Mouse (Mus musculus) adrenal gland, postnatal 10 days (tissue): Measurements from ENCODE around the gene Arid1b. TPM values are rescaled to one million over a fixed set of nuclear protein-coding genes. Genes with fewer than 3 reads are reported as not detected.
"Not testable (repeated sequence)": the region's sequence is repeated elsewhere in the genome, so short reads cannot be mapped to it uniquely, and the experiment has no call there.

Experiments used
- DNase-seq: peaks from one replicate; pipeline ENCODE4 v3.0.0; 2021; ENCODE audit warnings: mixed read lengths
- total RNA-seq, 2 experiments: library from RNA; stranded (reverse); gene quantifications; 2 replicates each; pipeline ENCODE4 v1.2.3; 2021

Arid1b gene
- total RNA-seq, 2 experiments from 2014 or later: 56.1 to 75.4 TPM

DNA sequence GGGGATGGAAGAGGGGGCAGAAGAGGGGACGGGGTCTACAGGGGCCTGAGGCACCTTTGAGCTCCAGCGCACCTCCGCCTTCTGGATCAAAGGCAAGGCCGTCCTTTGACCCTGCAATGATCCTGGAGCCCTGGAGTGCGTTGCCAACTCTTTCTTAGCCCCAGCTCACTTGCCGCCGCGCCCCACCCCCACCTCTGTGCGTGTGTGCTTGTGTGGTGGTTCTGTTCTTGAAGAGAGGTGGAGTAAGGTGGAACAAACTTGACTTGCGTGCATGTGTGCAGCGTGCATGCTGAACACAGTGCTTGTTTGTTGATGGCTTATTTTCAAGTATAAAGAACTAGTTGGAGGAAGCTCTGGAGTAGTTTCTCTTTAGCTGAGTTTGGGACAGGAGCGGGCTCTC, 95.4 kb downstream of the Arid1b start:
- DNase-seq: peak; percentile 65

DNA sequence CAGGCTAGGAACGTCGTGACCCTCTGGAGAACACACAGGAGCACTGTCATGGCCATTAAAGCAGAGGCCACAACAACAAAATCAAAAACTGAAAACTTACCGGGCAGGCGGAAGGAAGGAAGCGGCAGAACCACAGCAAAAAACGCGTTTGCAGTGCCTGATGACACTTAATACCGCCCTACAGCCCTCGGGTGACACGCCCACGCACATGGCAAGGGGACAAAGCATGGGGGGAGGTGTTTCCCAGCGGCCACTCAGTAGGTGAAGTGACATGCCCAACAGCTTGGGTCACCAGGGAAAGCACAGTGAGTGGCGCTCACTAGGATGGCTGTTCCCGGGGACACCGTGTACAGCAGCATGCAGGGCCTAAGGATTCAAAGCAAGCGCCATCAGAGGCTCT, 97.4 kb downstream of the Arid1b start:
- DNase-seq: no peak

GRCm38 (mm10) chr17:5091934-5092333, 97.8 kb downstream of the Arid1b start:
- no peak for DNase-seq

- not testable (repeated sequence) for DNase-seq
Measured at GRCm38 (mm10) chr17:5093343-5093742, 99.2 kb downstream of the Arid1b start.

GRCm38 (mm10) chr17:5094636-5095035, 100.5 kb downstream of the Arid1b start:
- DNase-seq: peak; percentile 71

- no peak for DNase-seq
Measured at GRCm38 (mm10) chr17:5095741-5096140, 101.6 kb downstream of the Arid1b start.

DNA sequence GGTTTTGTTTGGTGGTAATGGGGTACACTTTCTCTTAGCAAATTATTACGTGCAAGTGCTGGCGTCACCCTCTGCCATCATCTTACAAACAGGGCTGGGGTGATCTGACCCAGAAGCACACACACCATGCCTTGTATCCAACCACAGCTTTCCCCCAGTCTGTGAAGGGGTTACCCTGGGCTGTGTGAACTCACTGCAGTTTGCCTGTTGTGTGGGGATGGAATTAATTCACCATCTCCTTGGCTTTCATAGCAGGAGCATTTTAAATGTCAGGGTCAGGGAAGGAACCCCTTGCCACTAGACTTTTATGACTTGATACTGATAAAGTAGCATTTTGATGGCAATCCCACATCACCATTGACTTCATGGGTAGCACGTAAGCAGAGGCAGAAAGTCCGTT, 102.9 kb downstream of the Arid1b start:
- no peak for DNase-seq

DNA sequence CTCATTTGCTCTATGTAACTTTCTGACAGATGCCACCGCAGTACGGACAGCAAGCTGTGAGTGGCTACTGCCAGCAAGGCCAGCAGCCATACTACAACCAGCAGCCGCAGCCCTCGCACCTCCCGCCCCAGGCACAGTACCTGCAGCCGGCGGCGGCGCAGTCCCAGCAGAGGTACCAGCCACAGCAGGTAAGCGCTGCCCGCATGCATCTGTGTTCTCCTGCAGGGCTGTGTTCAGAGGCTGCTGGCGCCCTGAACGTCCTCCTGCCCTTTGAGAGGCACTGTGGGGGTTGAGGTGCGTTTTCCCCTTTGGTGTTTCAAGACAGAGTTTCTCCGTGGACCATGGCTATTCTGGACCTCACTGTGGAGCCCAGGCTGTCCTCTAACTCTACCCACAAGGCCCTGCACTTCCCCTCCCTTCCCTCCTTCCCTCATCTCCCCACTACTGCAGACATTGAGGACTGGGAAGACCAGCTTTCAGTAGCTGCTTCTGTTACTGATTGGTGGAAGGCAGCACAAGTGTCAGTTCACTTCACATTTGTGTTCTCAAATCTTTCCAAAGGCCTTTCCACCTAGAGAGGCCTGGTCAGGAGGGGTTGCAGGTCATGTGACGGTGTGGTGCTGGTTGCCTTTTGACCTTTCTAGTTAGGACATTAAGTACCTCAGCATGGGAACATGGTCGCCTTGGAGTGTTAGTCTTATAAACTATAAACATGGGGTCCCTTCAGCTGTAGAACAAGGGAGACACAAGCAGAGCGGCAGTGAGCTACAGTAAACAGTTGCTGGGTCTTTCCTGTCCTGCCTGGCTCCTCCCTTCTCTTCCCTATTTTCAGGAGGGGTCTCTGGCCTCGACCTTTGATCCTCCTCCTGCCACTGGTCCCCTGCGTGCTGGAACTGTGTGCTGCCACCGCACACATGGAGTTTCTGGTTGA, 103.7 kb downstream of the Arid1b start:
- DNase-seq: no peak

DNA sequence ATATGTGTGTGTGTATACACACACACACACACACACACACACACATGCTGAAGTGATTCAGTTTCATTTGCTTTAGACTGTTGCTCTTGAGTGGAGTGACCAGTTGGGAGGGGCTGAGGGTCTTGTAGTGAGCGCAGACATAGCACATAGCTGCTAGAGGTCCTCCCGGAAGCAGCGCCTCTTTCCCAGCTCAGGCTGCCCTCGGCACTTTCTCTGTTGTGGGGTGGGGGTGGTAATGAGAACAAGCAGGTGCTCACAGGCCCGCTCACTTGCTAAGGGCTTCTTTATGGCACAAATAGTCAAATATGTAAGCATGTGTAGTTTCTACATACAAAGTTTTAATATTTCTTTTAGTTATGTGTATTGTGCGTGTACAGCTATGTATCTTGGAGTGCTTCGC, 104.6 kb downstream of the Arid1b start:
- DNase-seq: no peak

DNA sequence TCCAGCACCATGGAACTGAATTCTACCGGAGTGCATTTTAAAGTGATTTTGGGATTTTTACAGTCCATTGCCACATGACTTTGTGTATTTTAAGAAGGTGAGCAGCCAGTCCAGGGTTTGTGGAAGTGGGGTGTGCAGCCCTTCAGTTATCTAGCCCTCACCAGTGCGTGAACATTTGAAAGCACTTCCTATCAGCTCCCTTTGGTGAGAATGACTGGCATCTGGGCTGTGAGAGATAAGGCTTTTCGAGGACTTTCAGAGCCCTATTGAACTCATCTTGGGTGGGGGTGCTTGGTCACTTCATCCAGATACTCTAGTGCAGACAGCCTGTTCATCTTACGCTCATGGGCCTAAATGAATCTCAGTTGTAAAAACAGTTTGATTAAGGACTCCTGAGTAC, 105.1 kb downstream of the Arid1b start:
- no peak for DNase-seq

- DNase-seq: no peak
Measured at GRCm38 (mm10) chr17:5101157-5101556, 107.0 kb downstream of the Arid1b start.

GRCm38 (mm10) chr17:5101887-5102286, 107.8 kb downstream of the Arid1b start:
- DNase-seq: no peak

DNA sequence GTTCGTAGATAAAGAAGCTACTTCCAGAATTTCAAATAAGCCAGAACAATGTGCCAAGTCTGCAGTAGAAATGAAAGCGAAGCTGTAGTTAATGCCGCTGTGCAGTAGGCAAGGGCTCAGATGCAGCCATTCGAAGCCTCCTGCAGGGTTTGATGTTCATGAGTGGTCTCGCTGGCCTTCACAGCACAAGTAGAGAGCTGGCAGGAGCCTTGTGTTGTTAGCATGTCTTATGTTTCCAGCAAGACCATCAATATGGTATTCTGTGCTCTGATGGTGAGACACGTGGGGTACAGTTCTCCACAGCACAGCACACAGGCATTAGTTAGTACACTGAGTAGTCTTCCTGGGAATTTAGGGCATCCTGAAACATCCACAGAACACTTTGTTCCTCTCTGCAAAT, 111.6 kb downstream of the Arid1b start:
- DNase-seq: no peak

GRCm38 (mm10) chr17:5106263-5107195, 112.4 kb downstream of the Arid1b start:
- DNase-seq: peak; percentile 60

DNA sequence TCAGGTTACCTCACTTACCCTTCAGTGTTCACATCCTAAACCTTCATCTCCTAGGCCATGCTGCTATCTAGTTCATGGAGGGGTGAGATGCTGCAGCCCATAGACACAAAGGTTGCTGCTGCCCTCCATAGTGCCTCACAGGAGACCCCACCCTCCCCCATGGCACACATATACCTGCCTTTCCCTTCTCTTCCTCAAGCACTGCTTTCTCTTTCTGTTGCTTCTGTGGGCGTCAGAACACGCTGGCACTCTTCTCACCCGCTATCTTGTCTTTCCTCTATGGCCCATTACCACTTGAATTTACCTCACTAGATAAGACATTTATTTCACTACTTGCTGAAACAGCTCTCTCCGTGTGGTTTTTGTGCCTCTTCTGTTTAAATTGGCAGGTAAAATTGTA, 113.4 kb downstream of the Arid1b start:
- no peak for DNase-seq

DNA sequence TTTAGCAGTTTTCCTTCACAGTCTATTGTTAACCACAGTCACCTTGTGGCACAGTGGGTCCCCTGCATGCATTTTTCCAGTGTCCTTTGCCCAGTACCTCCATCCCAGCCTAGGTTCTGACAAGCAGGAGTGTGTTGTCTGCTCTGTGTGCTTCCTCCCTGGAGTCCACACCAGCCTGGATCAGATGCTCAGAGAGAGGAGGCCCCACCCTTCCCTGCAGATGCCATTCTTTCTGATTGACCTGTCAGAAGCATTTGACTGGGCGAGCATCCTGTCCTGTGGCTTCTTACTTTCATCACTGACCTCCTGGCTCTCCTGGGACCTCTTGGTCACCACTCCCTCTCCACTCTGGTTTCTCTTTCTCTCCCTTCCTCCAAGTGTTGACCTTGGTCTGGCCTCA, 113.9 kb downstream of the Arid1b start:
- DNase-seq: no peak

- no peak for DNase-seq
Measured at GRCm38 (mm10) chr17:5108546-5109142, 114.5 kb downstream of the Arid1b start.

DNA sequence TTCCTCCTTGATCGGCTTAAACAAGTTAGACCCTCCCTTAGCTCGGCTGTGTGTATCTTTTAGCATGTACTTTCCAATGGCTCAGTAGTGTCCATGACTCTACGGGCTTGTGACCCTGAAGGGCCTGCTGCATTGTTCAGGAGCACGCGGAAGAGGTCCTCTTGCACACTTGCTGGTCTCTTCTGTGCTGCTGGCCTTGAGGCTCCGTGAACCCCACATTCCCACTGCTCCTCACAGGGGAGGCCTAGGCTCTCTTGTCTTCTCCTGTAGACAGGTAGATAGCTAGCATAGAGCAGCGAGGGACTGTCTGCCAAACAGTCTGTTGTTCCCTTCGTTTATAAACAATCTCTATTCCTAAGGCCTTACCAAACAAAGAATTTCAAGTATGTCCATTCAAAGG, 115.2 kb downstream of the Arid1b start:
- DNase-seq: no peak

GRCm38 (mm10) chr17:5110159-5110558, 116.0 kb downstream of the Arid1b start:
- no peak for DNase-seq

DNA sequence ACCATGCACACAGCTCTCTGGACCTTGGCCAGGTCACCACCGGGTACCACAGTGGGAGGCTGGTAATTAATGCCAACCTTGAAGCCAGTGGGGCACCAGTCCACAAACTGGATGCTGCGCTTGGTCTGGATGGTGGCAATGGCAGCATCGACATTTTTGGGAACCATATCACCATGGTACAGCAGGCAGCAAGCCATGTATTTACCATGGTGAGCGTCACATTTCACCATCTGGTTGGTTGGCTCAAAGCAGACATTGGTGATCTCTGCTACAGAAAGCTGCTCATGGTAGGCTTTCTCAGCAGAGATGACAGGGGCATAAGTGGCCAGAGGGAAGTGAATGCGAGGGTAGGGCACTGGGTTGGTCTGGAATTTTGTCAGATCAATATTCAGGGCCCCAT, 116.8 kb downstream of the Arid1b start:
- DNase-seq: not testable (repeated sequence)

DNA sequence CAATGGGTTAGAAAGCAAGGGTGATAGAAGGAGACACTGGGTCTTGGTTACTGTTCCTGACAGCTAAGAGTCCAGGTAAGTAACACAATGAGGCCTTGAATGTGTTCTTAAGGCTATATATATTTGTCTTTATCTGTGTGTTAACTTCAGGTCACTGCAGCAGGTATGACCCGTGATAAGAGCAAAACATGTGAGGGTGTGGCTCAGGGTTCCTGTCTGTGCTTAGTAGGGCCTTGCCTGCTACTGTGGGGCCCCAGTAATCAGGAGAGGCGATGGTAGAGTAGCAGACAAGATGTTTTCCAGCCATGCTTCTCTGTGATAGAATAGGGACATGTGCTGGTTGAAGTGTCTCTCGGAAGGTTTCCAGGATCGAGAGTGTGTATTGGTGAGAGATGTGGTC, 118.0 kb downstream of the Arid1b start:
- DNase-seq: no peak

DNA sequence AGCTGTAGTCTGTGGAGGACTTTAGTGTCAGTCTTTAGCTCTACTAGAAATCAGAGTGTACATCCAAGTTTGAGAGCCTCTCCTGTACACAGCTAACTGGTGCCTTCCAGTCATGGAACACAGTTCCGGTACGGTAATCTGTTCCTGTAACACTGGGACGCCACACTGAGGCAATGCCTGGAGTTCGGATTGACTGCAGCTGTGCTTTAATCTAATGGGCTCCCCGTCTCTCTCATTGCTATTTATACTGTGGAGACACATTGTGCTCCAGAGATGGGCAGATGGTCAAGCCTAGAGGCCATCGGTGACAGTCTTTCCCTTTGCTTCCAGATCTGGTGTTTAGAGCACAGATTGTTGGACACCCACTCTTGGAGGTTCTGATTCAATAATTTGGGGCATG, 121.8 kb downstream of the Arid1b start:
- no peak for DNase-seq

- DNase-seq: no peak
Measured at GRCm38 (mm10) chr17:5116990-5117389, 122.9 kb downstream of the Arid1b start.
